Mouse (Mus musculus) spleen, adult 2 months (tissue): ENCODE data around the gene Pde8a. TPM values are rescaled to one million over a fixed set of nuclear protein-coding genes. Genes with fewer than 3 reads are reported as not detected.

Experiments
- DNase-seq, 2 experiments: peaks; one replicate each; pipeline versions ENCODE4 v3.0.0 to v3.0.0-alpha.2; 2012 to 2021; ENCODE audit warnings: low spot score in 2 of 2, low read depth in 1 of 2
- H3K27ac ChIP-seq: fragments of 200-500 bp; 2 replicates; pipeline ENCODE4 v1.5.1; 2012; ENCODE audit warnings: low read length, inconsistent platforms; ENCODE audit not compliant: insufficient read depth
- H3K27me3 ChIP-seq: fragments of 200-500 bp; 2 replicates; pipeline ENCODE4 v1.6.1; 2012; ENCODE audit warnings: mild to moderate bottlenecking, moderate library complexity, low read length, inconsistent platforms; ENCODE audit not compliant: control insufficient read depth, insufficient read depth
- H3K36me3 ChIP-seq: fragments of 200-500 bp; 2 replicates; pipeline ENCODE4 v1.6.1; 2012; ENCODE audit warnings: mild to moderate bottlenecking, low read length, inconsistent platforms; ENCODE audit not compliant: control insufficient read depth, insufficient read depth
- H3K4me1 ChIP-seq: fragments of 200-500 bp; 2 replicates; pipeline ENCODE4 v1.6.1; 2011; ENCODE audit warnings: inconsistent platforms; ENCODE audit not compliant: control insufficient read depth, insufficient read depth, insufficient read length
- H3K4me3 ChIP-seq: fragments of 200-500 bp; 2 replicates; pipeline ENCODE4 v1.5.1; 2011; ENCODE audit warnings: mild to moderate bottlenecking, inconsistent platforms; ENCODE audit not compliant: insufficient read depth, insufficient read length; ENCODE audit errors: extremely low read depth
- CTCF ChIP-seq: fragments of 200-500 bp; IDR thresholded peaks from 2 replicates; pipeline ENCODE4 v1.5.1; 2011; ENCODE audit warnings: mild to moderate bottlenecking, inconsistent platforms; ENCODE audit not compliant: insufficient read depth, insufficient read length, insufficient replicate concordance; ENCODE audit errors: extremely low read depth
- POLR2A ChIP-seq: fragments of 200-500 bp; IDR thresholded peaks from 2 replicates; pipeline ENCODE4 v1.6.1; 2011; ENCODE audit warnings: low read depth, low read length, inconsistent platforms
- WGBS: fragments of 180-500 bp; shearing (Covaris S2); methylation state at CpG from one replicate; pipeline ENCODE4 v1.1.7; 2018; 5-methylcytosine and 5-hydroxymethylcytosine counted together
- polyA plus RNA-seq: library from polyadenylated mRNA; depleted of rRNA; stranded (reverse); fragments of >200 nt; gene quantifications from 2 replicates; pipeline ENCODE4 v1.2.3, GENCODE M21; 2012

The Pde8a gene
- polyA plus RNA-seq, 1 experiment = 5.5 TPM

DNA sequence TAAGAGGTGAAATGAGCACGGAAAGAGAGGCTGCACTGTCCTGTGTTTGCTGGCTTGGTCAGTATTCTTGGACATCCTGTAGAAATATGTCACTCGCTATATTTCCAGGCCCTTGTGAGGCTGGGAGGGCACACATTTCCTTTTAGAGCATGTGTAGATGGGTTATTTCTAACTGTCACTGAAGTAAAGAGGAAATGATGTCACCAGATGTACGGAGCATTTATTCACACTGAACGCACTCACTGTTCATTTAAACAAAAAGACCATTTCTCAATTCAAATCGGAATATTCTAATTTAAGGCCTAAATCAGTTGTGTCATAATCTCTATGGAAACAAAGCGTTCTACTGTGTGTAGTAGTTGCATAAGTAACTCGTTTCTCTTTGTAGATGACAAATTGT is 48.2 kb downstream of the Pde8a start:
- TF ChIP-seq CTCF (no peak), POLR2A (no peak)
- no peaks in the 10 kb centered on the region for H3K27me3 ChIP-seq
- no peaks in the 10 kb centered on the region for H3K36me3 ChIP-seq
- WGBS = 26% methylated on average over 7 of the region's 7 CpGs
- H3K27ac ChIP-seq = no peak overlapping the region
- peaks cover 4% of the 10 kb centered on the region; the same call in 1 of the 2 replicates for H3K4me1 ChIP-seq
- no peak overlapping the region for H3K4me3 ChIP-seq
- peak in 1 of 2 experiments; percentile 12 for DNase-seq

DNA sequence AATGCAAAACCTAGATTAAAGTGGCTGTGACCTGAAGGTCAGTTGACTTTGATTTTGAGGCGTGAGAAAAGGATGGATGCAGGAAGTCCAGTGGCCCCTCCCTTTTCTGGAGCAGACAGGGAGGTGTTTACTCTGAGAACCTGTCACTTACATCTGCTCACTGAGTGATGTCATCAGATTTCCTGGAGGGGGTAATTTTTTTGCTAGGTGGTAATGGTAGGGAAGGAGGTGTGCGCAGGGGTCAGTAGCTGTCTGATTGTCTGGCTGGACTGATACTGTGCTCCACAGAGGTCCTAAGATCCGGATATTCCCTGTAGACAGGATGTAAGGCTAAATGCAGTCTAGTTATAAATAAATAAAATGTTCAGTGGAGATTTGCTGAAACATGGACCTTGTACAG is 59.5 kb downstream of the Pde8a start:
- no peaks in the 10 kb centered on the region for H3K27me3 ChIP-seq
- TF ChIP-seq POLR2A = no peak
- TF ChIP-seq CTCF = no peak
- no peak overlapping the region for H3K27ac ChIP-seq
- no peaks in the 10 kb centered on the region for H3K36me3 ChIP-seq
- H3K4me1 ChIP-seq = no peaks in the 10 kb centered on the region
- no peak for DNase-seq
- no peak overlapping the region for H3K4me3 ChIP-seq
- 77% methylated on average over 3 of the region's 3 CpGs for WGBS

DNA sequence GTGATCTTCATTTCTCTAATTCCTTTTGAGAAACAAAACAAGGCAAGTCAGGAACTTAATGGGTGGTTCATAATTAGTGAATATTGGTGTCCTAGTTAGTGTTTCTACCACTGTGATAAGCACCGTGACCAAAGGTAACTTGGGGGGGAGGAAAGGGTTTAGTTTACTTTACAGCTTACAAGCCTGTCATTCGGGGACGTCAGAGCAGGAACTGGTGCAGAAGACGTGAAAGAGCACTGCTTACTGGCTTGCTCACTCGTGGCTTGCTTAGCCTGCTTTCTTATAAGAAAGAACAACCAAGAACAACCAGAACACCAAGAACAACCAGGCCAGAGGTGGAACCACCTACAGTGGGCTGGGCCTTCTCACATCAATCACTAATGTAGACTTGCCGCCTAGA is 65.6 kb downstream of the Pde8a start:
- H3K27me3 ChIP-seq = no peaks in the 10 kb centered on the region
- no peaks in the 10 kb centered on the region; the same call in 1 of the 2 replicates for H3K4me1 ChIP-seq
- TF ChIP-seq POLR2A (no peak), CTCF (no peak)
- H3K4me3 ChIP-seq = no peak overlapping the region
- DNase-seq = no peak
- no peaks in the 10 kb centered on the region for H3K36me3 ChIP-seq
- WGBS = 88% methylated on average over 6 of the region's 6 CpGs
- H3K27ac ChIP-seq = no peak overlapping the region

DNA sequence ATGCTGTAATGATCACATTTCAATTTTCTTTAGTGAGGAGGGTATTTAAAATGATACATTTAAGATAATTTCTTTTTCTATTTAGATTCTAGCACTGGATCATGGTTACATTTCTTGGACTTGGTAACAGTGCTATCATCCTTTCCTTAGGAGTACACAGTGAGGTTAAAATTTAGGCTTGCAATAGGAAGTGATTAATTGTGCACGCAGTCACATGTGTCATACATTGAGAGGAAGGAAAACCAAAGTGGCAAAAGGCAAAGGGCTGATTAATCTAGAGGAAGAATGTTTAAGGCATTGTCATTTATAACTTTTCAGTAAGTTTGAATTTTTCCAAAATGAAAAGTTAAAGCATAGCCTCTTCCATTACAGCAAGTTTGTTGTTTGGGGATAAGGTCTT is 67.8 kb downstream of the Pde8a start:
- no peak for DNase-seq

DNA sequence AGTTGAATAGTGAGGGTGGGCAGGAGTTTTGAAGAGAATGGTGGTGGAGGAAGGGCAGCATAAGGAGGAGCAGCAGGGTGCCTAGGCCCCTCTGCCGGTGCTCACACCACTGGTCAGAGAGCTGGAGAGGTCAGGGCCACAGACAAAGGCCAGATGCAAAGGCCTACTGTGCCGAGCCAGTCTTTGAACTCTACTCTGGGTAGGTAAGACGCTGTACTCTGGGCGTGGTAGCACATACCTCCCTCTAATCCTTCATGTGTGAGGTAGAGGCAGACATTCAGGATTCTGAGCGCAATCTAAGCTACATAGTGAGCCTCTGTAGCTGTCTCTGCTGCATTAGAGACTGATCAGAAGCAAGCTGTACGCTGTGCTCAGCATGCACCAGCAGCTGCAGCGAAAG is 73.1 kb downstream of the Pde8a start:
- no peaks in the 10 kb centered on the region for H3K27me3 ChIP-seq
- no peaks in the 10 kb centered on the region for H3K4me1 ChIP-seq
- H3K27ac ChIP-seq = no peak overlapping the region
- no peak overlapping the region for H3K4me3 ChIP-seq
- H3K36me3 ChIP-seq = no peaks in the 10 kb centered on the region
- no peak for TF ChIP-seq CTCF
- no peak for TF ChIP-seq POLR2A
- WGBS = 88% methylated on average over 7 of the region's 7 CpGs
- no peak for DNase-seq

More for the DNA sequence above, 67.8 kb downstream of the Pde8a start:
- Histone ChIP-seq H3K4me3 (no peak overlapping the region), H3K27me3 (no peaks in the 10 kb centered on the region), H3K4me1 (no peaks in the 10 kb centered on the region; the same call in 1 of the 2 replicates), H3K27ac (no peak overlapping the region), H3K36me3 (no peaks in the 10 kb centered on the region)
- 17% methylated on average over 1 of the region's 1 CpGs for WGBS
- TF ChIP-seq CTCF (no peak), POLR2A (no peak)

DNA sequence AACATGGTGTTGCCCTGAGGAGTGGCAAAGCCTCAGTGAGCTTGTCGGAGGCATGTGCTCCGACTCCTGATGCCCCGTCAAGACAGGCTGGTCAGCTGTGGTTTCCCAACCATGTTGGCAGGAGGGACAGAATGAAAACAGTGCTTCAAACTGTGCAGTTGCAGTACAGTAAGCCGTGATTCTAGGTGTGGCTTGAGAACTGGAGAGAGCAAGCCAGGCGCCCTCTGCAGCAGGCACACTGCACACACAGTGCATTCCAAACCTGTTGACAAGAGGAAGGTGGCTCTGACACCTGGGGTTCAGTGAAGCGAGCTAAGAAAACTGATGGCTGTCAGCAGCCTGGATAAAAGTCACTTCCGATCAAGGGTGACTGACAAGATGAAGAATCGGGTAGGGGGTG is 73.5 kb downstream of the Pde8a start:
- WGBS = 88% methylated on average over 8 of the region's 8 CpGs
- H3K4me1 ChIP-seq = no peaks in the 10 kb centered on the region
- no peaks in the 10 kb centered on the region for H3K27me3 ChIP-seq
- H3K27ac ChIP-seq = no peak overlapping the region
- H3K4me3 ChIP-seq = no peak overlapping the region
- TF ChIP-seq CTCF (no peak), POLR2A (no peak)
- no peaks in the 10 kb centered on the region for H3K36me3 ChIP-seq
- DNase-seq = no peak

DNA sequence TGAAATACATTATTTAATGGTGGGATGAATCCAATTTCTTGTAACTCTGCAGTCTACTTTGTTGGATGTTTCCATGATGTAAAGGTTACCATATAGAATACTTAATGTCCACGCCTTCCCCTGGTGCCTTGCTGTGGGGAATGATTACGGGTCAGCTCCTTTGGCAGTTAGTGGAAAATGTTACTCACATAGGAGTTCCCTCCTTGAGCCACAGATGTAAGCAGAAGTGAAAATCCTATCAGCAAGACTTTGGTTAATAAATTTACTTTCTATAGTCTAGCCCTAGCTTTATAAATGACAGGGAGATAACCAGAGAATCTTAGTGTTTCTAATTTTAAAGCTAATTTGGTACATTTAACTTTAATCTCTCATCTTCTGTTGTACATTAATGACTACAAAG is 81.8 kb downstream of the Pde8a start:
- DNase-seq = no peak
- Histone ChIP-seq H3K4me1 (no peaks in the 10 kb centered on the region), H3K36me3 (no peaks in the 10 kb centered on the region), H3K4me3 (no peak overlapping the region), H3K27ac (no peak overlapping the region), H3K27me3 (no peaks in the 10 kb centered on the region)
- TF ChIP-seq CTCF = no peak
- TF ChIP-seq POLR2A = no peak
- 68% methylated on average over 2 of the region's 2 CpGs for WGBS
